Mouse (Mus musculus) neural tube, embryonic 11.5 days (tissue): ENCODE measurements around the gene Erap1. TPM values are rescaled to one million over a fixed set of nuclear protein-coding genes. Genes with fewer than 3 reads are reported as not detected.
"Not testable (repeated sequence)": the region's sequence is repeated elsewhere in the genome, so short reads cannot be mapped to it uniquely, and the experiment has no call there.

Source experiments
- ATAC-seq: fragments of 200-750 bp; cut with Nextera tagmentation; 2 replicates; pipeline ENCODE4 v1.8.0; 2017; ENCODE audit warnings: moderate number of reproducible peaks, mild to moderate bottlenecking, moderate TSS enrichment, moderate library complexity; ENCODE audit not compliant: insufficient read depth, low FRiP score, low TSS enrichment
- DNase-seq: peaks from one replicate; pipeline ENCODE4 v3.0.0-alpha.2; 2015; ENCODE audit warnings: low spot score
- H3K27ac ChIP-seq: fragments of 300-500 bp; sonication (generic); 2 replicates; pipeline ENCODE4 v1.5.1; 2014; ENCODE audit warnings: low read depth, mild to moderate bottlenecking, low read length
- H3K27me3 ChIP-seq: fragments of 300-500 bp; sonication (generic); 2 replicates; pipeline ENCODE4 v1.6.1; 2014; ENCODE audit warnings: mild to moderate bottlenecking, low read length, mixed read lengths; ENCODE audit not compliant: control insufficient read depth, insufficient read depth
- H3K36me3 ChIP-seq: fragments of 300-500 bp; sonication (generic); 2 replicates; pipeline ENCODE4 v1.6.1; 2014; ENCODE audit warnings: mild to moderate bottlenecking, low read length, moderate library complexity, mixed read lengths; ENCODE audit not compliant: control insufficient read depth, insufficient read depth
- H3K4me1 ChIP-seq: fragments of 300-500 bp; sonication (generic); 2 replicates; pipeline ENCODE4 v1.6.1; 2014; ENCODE audit warnings: low read length, mixed read lengths; ENCODE audit not compliant: control insufficient read depth, insufficient read depth
- H3K4me2 ChIP-seq: fragments of 300-500 bp; sonication (generic); 2 replicates; pipeline ENCODE4 v1.6.1; 2014; ENCODE audit warnings: low read depth, mild to moderate bottlenecking, moderate library complexity
- H3K4me3 ChIP-seq: fragments of 300-500 bp; sonication (generic); 2 replicates; pipeline ENCODE4 v1.5.1; 2014; ENCODE audit warnings: low read depth, low read length
- H3K9ac ChIP-seq: fragments of 300-500 bp; sonication (generic); 2 replicates; pipeline ENCODE4 v1.6.1; 2014; ENCODE audit warnings: mild to moderate bottlenecking, low read length
- H3K9me3 ChIP-seq: fragments of 300-500 bp; sonication (generic); 2 replicates; pipeline ENCODE4 v1.6.1; 2016; ENCODE audit warnings: low read length; ENCODE audit not compliant: control insufficient read depth
- WGBS: fragments of 180-500 bp; shearing (Covaris S2); extraction: QIAGEN DNeasy Blood & Tissue Kit; methylation state at CpG from one replicate; pipeline ENCODE4 v1.1.7; 2014; 5-methylcytosine and 5-hydroxymethylcytosine counted together
- polyA plus RNA-seq: library from polyadenylated mRNA; unstranded; fragments of >200 nt; fragmentation: Nextera tagmentation; extraction: Ambion mirVana; gene quantifications from 2 replicates; pipeline ENCODE4 v1.2.1, GENCODE M21; 2014

Erap1 gene
- polyA plus RNA-seq, 1 experiment from 2014 or later, result 7.6 TPM

- no peaks in the 10 kb centered on the region for H3K36me3 ChIP-seq
- H3K27me3 ChIP-seq, result no peaks in the 10 kb centered on the region
- ATAC-seq (peak; percentile 90), DNase-seq (peak; percentile 79)
- H3K4me1 ChIP-seq, result peaks cover 4% of the 10 kb centered on the region; the same call in 1 of the 2 replicates
- no peaks in the 10 kb centered on the region for H3K9me3 ChIP-seq
- WGBS, result under 1% methylated on average over 46 of the region's 49 CpGs
- H3K4me2 ChIP-seq, result peak overlapping the region; percentile 73
- peak overlapping the region; percentile 73 for H3K4me3 ChIP-seq
- H3K27ac ChIP-seq, result peak overlapping the region; percentile 79
- H3K9ac ChIP-seq, result peak overlapping the region; percentile 93
These were observed 549 bp downstream of the Erap1 start for GRCm38 (mm10) chr13:74639712-74640522.

GRCm38 (mm10) chr13:74640523-74640920, 1.2 kb downstream of the Erap1 start:
- 72% methylated on average over 3 of the region's 3 CpGs for WGBS
- not testable (repeated sequence) for H3K27me3 ChIP-seq, DNase-seq, H3K36me3 ChIP-seq, H3K4me1 ChIP-seq, H3K27ac ChIP-seq, ATAC-seq, H3K9me3 ChIP-seq, H3K9ac ChIP-seq
- H3K4me2 ChIP-seq, result peak overlapping the region; percentile 73
- H3K4me3 ChIP-seq, result peak overlapping the region; percentile 73

- H3K27me3 ChIP-seq, result no peaks in the 10 kb centered on the region
- ATAC-seq, result no peak
- H3K9ac ChIP-seq, result no peak overlapping the region
- H3K9me3 ChIP-seq, result no peaks in the 10 kb centered on the region
- H3K36me3 ChIP-seq, result no peaks in the 10 kb centered on the region
- no peaks in the 10 kb centered on the region for H3K4me1 ChIP-seq
- H3K4me3 ChIP-seq, result no peak overlapping the region
- WGBS, result 83% methylated on average over 5 of the region's 5 CpGs
- H3K4me2 ChIP-seq, result no peak overlapping the region
- no peak for DNase-seq
- H3K27ac ChIP-seq, result no peak overlapping the region
These were observed 56.3 kb downstream of the Erap1 start for GRCm38 (mm10) chr13:74695497-74696193.

- Histone ChIP-seq H3K4me2 (no peak overlapping the region), H3K4me3 (no peak overlapping the region), H3K36me3 (no peaks in the 10 kb centered on the region), H3K27ac (no peak overlapping the region), H3K9me3 (no peaks in the 10 kb centered on the region), H3K9ac (no peak overlapping the region), H3K27me3 (no peaks in the 10 kb centered on the region), H3K4me1 (no peaks in the 10 kb centered on the region)
- no peak for ATAC-seq
- no peak for DNase-seq
- 53% methylated on average over 3 of the region's 3 CpGs for WGBS
These were observed 56.9 kb downstream of the Erap1 start for GRCm38 (mm10) chr13:74696225-74696624.

- H3K9ac ChIP-seq, result no peak overlapping the region
- no peak overlapping the region for H3K4me2 ChIP-seq
- ATAC-seq (no peak), DNase-seq (no peak)
- H3K9me3 ChIP-seq, result no peaks in the 10 kb centered on the region
- no peak overlapping the region for H3K4me3 ChIP-seq
- no peak overlapping the region for H3K27ac ChIP-seq
- H3K36me3 ChIP-seq, result no peaks in the 10 kb centered on the region
- H3K4me1 ChIP-seq, result no peaks in the 10 kb centered on the region
- H3K27me3 ChIP-seq, result no peaks in the 10 kb centered on the region
- WGBS, result 74% methylated on average over 2 of the region's 2 CpGs
These were observed 79.6 kb downstream of the Erap1 start for GRCm38 (mm10) chr13:74719002-74719401.

GRCm38 (mm10) chr13:74733726-74734125, 94.4 kb downstream of the Erap1 start:
- no peak overlapping the region for H3K4me2 ChIP-seq
- no peaks in the 10 kb centered on the region for H3K9me3 ChIP-seq
- no peak overlapping the region for H3K9ac ChIP-seq
- DNase-seq (no peak), ATAC-seq (no peak)
- H3K4me3 ChIP-seq, result no peak overlapping the region
- H3K4me1 ChIP-seq, result no peaks in the 10 kb centered on the region
- no peak overlapping the region for H3K27ac ChIP-seq
- WGBS, result 87% methylated on average over 4 of the region's 4 CpGs
- H3K36me3 ChIP-seq, result no peaks in the 10 kb centered on the region; the same call in 1 of the 2 replicates
- no peaks in the 10 kb centered on the region for H3K27me3 ChIP-seq

- Histone ChIP-seq H3K9ac (no peak overlapping the region), H3K4me3 (no peak overlapping the region), H3K4me2 (no peak overlapping the region), H3K27ac (no peak overlapping the region), H3K4me1 (no peaks in the 10 kb centered on the region), H3K27me3 (no peaks in the 10 kb centered on the region), H3K36me3 (no peaks in the 10 kb centered on the region; the same call in 1 of the 2 replicates), H3K9me3 (no peaks in the 10 kb centered on the region)
- DNase-seq (no peak), ATAC-seq (no peak)
- WGBS, result 92% methylated on average over 5 of the region's 5 CpGs
These were observed 96.5 kb downstream of the Erap1 start for GRCm38 (mm10) chr13:74735834-74736233.

- no peaks in the 10 kb centered on the region; the same call in 1 of the 2 replicates for H3K36me3 ChIP-seq
- no peak for ATAC-seq
- H3K27ac ChIP-seq, result no peak overlapping the region
- no peak overlapping the region for H3K4me2 ChIP-seq
- no peak overlapping the region for H3K4me3 ChIP-seq
- DNase-seq, result no peak
- no peaks in the 10 kb centered on the region for H3K27me3 ChIP-seq
- no peak overlapping the region for H3K9ac ChIP-seq
- no peaks in the 10 kb centered on the region for H3K9me3 ChIP-seq
- whole genome bisulfite sequencing, result 92% methylated on average over 2 of the region's 2 CpGs
- H3K4me1 ChIP-seq, result no peaks in the 10 kb centered on the region
These were observed 97.0 kb downstream of the Erap1 start for GRCm38 (mm10) chr13:74736396-74736795.
